Mouse (Mus musculus) megakaryocyte progenitor cell, adult 5-6 weeks (primary cell): ENCODE data around the gene Dync1i1. TPM values are rescaled to one million over a fixed set of nuclear protein-coding genes. Genes with fewer than 3 reads are reported as not detected.

ENCODE experiments used
- ATAC-seq: replicated peaks from 2 replicates; pipeline ENCODE4 v1.8.0; 2016; ENCODE audit warnings: mild to moderate bottlenecking, moderate TSS enrichment, inconsistent platforms; ENCODE audit not compliant: poor library complexity
- total RNA-seq, 2 experiments: library from RNA; stranded (forward) in 1 of 2; stranded (reverse) in 1 of 2; fragments of 157-497, 149-512 nt in 1 of 2; fragments of 200-1000 nt in 1 of 2; gene quantifications; 2 replicates each; pipeline versions ENCODE4 v1.2.3 to v1.2.4; 2015 to 2017

The Dync1i1 gene
- total RNA-seq, 2 experiments from 2014 or later: not detected

DNA sequence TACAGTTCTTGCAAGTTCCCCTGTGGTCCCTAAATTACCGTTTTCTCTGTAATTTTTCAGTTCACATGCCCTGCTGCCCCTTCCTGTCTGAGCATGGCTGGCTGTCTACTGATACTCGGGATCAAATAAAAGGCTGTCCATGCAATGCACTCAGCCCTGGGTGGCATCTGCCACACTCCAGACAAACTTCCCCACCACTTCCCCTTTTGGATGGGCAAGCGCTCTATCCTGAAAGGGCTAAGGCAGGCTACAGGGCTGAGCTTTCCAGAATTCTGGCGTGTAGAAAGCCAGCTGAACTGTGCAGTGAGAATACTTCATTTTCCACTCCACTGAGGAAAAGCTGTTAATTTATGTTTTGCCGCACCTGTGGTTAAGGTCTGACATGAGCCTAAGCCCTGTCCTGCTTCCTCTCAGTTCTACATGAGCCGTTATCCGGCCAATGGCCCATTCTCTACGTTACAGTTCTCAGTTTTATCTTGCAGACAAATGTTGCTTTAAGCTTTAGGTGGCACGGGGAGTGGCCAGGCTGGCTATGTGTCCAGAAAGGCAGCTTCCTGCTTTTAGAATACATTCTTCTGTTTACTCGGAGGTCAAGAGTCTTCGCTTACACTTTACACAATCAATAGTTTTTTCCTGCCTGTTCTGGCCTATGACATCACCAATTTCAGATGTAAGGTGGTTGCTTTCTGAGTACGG is 321.4 kb downstream of the Dync1i1 start:
- ATAC-seq: peak; percentile 85

DNA sequence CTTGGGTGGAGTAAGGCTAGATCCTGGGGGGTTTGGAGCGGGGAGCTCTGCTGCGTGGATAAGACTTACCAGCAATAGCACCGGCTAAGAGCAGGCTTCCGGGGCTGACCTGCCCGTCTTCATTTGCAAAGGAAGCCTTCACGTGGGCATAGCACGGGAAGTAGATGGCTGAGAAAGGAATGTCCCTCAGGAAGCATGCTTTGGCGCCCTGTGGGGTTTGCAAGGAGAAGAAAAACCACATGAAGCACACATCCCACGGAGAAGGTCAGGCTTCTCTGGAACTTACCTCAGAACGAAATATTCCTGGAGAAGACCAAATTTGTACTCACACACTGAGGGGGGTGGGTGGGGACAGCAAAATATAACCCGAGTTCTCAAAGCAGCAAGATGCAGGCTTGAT is 327.3 kb downstream of the Dync1i1 start:
- ATAC-seq: no peak

DNA sequence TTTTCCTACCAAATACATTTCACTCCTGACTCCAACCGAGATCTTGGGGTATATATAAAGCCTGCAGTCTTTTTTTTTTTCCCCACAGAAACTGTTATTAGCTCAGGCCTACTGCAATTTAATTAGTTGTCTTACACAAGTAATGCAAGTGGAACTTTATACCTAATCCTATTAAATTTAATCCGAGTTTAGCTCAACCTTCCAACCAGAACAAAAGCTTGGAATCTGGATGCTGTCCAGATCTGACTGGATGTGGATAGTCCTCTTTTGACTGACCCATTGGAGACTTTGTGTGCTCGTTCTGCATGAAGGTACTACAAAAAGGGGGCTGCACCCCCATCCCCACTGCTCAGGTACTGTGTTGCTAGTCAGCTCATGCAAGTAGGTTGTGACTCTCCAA is 328.5 kb downstream of the Dync1i1 start:
- ATAC-seq: no peak

DNA sequence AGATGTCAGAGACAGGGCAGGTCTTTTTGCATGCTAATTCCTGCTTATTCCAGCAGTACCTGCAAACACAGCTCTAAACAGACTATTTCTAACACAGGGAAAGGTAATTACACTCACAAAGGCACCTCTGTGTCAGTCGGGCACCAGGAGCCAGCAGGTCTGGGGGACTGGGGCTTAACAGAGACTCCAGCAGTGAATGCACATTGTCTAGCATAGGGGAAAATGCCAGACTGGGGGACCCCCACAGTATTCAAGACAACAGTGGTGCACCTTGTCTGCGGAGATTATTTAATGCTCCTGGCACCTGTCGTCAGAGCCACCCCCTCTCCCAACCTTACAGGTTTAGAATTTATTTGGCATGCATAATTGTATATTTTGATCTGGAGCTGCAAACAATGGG is 333.1 kb downstream of the Dync1i1 start:
- ATAC-seq: no peak

DNA sequence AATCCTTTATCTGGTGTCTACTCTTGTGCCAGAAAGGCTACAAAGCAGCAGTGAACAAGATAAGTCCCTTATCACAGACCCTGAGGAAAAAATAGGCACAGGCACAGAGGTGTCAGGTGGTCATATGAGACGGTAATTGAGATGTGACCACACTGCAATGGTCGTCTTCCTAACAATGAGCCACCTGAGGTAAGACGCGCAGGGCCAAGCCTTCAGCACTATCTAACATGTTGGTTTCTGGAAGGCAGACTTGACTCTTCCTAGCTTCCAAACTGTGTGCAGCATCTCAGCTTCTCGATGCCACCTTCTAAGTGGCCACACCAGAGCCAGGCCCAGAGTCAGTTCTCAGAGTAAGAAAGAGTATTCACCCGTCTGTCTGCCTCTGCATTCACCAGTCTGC is 341.8 kb downstream of the Dync1i1 start:
- ATAC-seq: no peak

DNA sequence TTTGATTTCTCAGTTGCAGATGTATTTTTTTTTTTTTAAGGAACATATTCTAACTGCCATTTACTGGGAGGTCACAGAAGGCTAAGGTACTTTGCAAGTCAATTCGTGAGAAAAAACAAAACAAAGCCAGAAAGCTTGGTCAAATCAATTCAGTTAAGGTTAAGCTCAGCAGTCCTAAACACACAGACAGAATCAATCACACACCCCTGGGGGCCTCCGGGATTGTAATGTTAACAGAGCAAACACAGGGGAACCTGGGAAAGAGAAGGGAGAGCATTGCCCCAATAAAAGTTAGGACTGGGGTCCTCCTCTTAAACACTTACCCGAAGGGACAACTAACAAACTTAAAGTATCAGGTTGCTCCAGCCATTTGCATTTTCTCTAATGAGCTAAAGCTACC is 344.6 kb downstream of the Dync1i1 start:
- no peak for ATAC-seq

DNA sequence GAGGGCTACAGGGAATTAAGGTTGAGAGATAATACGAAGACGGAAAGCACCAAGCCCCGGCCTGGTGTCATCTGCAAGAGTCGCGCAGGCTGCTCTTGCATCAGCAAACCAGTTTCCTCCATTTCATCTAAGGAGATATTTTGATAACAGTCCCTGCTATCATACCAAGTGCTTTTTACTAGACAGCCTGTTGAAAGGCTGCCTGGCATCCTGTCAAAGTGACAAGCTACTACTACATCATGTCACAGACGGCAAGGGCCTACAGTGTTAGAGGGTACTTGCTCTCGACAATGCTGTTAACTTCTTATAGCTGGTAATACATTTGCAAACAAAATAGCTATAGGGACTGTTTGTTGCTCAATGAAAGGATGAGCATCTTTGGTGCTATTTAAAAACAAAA is 345.6 kb downstream of the Dync1i1 start:
- ATAC-seq: no peak

DNA sequence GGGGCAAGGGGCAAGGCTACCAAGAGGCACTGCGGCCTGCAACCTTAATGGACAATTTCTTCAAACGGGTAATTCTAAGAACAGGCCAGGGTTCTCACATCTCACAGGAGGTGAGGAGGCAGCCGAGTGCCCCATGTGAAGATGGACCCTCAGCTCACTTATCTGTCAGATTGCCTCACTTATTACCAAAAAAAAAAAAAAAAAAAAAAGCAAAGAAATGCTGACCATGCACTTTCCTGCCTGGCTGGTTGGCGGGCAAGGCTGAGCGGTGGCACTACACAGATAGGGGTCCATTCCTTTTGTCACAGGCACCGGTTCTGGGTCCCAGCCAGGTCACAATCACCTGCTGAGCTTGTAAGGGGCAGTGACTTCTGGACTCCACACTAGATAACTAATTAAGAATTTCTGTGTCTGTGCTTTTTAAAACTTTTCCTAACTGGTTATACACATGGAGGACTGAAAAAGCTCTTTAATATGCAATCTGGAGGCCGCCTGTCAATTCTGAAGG is 350.6 kb downstream of the Dync1i1 start:
- no peak for ATAC-seq

DNA sequence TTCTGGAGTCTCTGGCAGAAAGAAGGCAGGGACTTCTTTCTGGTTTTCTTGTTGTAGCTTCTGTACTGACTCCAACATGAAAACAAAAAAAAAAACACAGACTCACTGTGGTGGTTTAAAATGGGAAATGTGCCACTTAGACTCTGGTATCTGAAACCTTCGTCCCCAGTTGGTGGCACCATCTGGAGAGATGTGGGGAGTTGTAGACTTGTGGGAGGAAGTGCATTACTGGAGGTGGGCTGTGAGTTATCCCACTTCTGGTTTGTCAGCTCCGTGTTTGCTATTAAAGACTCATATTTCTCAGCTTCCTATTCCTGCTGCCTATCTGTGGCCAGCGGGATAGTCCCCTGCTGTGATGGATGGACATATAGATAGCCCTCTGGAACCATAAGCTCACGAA is 351.8 kb downstream of the Dync1i1 start:
- peak; percentile 34 for ATAC-seq

Other genes starting within 250 kb of the Dync1i1 start
- gene Pdk4, start 229.3 kb upstream of the Dync1i1 start, total RNA-seq (2015): not detected in 2 replicates
- not detected in 2 replicates for gene Pdk4, start 229.3 kb upstream of the Dync1i1 start, total RNA-seq (2017)